Mouse (Mus musculus) thymus, postnatal 4 days (tissue): ENCODE results near the gene Cass4.
A peak's percentile ranks its signal among the peaks of the same experiment; 100 is the strongest.

Source experiments
- DNase-seq: peaks from one replicate; pipeline ENCODE4 v3.0.0; 2021

Gene Cass4

DNA sequence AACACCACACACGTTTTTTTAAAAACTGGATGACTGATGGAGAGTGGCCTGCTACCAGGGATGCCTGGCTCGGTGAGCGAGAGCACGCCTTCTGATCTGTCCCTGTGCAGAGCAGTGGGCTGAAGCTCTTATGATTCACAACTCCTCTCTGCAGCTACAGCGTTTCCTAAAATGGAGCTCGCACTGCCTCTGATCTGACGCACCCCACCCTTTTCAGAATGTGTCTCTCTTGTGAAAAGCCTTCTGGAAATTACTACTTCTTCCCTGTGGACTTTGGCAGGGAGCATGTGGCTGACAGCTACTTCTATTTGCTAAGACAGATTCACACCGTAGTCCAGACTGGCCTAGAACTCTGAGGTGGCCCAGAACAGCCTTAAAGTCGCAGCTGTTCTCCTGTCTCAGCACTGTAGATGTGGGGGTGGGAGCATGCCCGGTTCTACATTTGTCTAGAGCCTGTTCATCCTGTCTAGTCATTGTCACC is 1.5 kb upstream of the Cass4 start:
- peak; percentile 56 for DNase-seq

DNA sequence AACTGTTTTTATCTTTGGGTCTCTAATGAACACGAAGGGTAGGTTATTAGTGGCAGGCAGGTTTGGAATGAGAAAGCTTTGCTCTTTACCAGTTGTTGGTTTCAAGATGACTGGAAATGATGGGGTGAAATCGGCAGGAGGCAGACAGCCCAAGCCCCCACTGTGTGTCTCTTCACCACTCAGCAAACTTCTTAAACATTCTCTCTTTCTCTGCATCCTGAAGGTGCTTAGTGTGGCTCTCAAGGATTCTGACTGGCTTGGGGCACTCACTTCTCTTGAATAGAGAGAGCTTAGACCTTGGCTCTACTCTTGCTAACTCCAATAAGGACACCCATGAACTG is 428 bp downstream of the Cass4 start:
- no peak for DNase-seq

DNA sequence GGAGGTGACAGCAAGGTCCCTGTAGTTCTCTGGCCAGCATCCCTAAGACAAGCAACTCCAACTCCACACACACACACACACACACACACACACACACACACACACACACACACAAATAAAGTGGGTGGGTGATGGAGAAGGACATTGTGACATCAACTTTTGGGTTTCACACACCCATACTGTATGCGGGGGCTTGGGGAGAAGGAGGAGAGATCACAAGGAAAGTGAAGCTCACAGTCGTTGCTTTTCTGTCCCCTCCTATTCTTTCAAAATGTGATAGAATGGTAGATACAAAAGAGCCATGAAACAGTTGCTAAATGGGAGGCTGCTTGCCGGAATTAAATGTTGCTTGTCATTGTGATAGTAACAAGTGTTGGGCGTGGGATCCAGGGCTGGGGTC is 1.1 kb downstream of the Cass4 start:
- DNase-seq: no peak

- DNase-seq: no peak
Observed at GRCm38 (mm10) chr2:172395961-172396360, 2.4 kb downstream of the Cass4 start.

DNA sequence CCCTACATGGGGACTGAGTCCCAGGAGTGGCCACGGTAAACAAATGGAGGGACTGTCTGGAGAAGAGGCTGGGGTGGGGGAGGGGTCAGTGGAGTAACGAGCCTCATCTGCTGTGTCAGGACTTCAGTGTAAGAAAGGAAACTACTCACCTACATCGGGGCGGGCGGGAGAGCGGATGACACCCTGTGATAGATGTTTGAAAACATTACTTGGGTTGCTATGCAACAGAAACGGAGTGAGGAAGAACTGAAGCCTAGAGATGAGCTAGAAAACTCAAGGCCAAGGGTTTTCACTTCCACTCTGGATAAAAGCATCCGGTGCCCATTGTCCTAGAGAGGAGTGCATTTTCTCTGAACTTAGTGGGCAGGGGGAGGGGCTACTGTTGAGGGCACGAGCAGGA is 6.3 kb downstream of the Cass4 start:
- peak; percentile 57 for DNase-seq

GRCm38 (mm10) chr2:172401116-172401825 is 7.7 kb downstream of the Cass4 start:
- peak; percentile 55 for DNase-seq

GRCm38 (mm10) chr2:172404239-172404638 is 10.6 kb downstream of the Cass4 start:
- DNase-seq: no peak

DNA sequence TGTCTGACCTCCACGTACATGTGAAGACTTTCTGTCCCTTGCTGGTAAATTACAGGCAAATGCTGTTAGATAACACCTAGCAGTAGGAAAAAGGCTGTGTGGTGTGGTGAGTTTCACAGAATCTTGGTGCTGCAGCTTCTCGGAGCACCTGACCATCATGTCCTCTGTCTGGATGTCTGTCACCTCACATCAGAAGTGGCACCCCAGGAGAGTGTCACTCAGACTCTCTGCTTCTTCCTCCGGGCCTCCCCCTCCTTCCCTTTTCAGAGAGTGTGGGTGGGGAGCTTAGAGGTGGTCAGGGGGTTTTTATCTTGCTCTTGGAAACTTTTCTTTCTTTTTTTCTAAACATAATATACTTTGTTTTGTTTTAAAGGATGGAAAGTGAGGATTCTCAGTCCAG is 11.4 kb downstream of the Cass4 start:
- no peak for DNase-seq

- no peak for DNase-seq
Observed at GRCm38 (mm10) chr2:172406173-172406572, 12.6 kb downstream of the Cass4 start.

DNA sequence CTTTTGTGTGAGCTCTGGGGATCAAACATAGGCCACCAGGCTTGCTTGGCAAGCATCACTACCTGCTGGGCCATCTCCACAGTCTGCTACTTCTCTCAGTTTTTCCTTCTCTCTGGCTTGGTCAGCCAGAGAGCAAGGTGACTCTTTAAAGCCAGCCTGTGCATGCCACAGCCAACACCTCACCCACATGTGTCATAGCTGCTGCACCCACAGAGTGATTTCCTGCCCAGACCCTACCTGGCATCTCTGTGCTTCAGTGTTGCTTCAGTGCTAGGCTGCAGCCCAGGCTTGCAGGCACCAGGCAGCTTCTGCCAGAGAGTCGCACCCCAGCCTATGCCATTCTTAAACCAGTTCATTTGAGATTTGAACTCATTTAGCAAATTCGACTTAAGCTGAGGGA is 13.9 kb downstream of the Cass4 start:
- DNase-seq: no peak

- DNase-seq: no peak
Observed at GRCm38 (mm10) chr2:172410686-172411085, 17.1 kb downstream of the Cass4 start.

GRCm38 (mm10) chr2:172411091-172411490 is 17.5 kb downstream of the Cass4 start:
- DNase-seq: no peak

GRCm38 (mm10) chr2:172412454-172412853 is 18.9 kb downstream of the Cass4 start:
- no peak for DNase-seq

DNA sequence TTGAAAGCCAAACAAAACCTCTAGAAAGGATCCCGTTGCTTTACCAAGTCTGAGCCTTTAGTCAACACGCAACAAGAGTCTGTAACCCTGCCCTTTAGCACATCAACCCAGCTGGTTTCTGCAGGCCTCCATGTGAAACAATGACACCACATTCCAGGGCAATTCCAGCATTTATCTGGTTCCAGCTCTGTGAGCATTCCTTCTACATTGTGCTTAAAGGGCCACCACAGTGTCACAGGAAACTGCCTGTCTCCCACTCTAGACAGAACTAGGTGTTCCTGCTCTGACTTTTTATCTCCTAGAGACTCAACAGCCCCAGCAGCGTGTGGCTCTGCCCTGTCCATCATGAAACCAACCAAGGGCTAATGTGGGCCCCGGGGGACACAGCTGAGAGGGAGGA is 19.7 kb downstream of the Cass4 start:
- DNase-seq: no peak

GRCm38 (mm10) chr2:172413894-172414293 is 20.3 kb downstream of the Cass4 start:
- DNase-seq: no peak

DNA sequence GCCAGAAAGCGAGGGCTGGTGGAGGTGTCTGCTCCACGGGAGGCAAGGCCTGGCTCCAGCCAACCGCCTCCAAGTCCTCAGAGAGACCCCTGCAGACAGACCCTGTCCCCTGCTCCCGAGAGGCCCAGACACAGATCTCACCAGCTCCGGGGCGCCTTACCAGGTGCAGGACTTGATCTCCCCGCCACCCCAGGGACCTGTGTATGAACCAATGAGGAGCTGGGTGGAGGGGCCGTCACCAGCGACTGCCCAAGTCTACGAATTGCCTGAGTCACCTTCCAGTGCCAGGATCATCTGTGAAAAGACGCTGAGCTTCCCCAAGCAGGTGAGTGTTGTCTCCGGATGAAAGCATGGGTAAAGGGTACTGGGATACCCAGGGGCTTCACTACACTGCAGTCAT is 22.6 kb downstream of the Cass4 start:
- no peak for DNase-seq

GRCm38 (mm10) chr2:172416876-172417275 is 23.3 kb downstream of the Cass4 start:
- no peak for DNase-seq

DNA sequence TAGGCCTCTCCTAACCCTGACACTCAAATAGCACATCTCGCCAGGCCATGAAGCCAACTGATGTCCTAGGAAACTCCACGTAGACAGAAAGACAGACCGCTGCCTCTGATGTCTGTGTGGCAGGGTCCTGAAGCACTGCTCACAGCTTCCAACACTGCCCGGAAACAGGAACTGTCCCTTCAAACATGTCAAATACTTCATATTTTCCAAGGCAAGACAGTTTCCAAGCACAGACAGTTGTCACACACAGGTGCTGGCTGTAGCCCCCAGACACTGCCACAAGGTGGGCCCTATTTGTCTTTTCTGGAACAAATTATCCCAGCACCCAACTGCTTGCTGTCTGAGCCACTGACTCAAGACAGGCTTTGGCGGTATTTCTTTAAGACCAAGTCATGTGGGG is 24.6 kb downstream of the Cass4 start:
- no peak for DNase-seq

DNA sequence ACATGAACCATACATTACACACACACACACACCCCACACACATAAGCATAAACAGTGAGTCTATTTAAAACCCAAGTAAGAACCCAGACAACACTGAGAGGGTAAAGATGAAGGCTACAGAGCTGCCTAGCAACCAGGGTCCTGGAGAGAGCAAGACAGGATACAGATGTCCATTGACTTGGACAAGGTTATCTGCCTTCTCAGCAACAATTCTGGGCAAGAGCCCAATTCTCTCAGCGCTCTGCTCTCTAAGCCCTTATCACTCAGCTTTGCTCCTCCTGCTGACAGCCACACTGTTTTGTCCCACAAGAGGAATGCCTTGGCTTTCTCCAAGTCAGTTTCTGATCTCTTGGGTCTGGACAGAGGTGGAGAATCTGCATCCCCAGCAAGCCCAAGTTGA is 37.0 kb downstream of the Cass4 start:
- DNase-seq: no peak

GRCm38 (mm10) chr2:172433746-172434145 is 40.2 kb downstream of the Cass4 start:
- DNase-seq: peak; percentile 70

DNA sequence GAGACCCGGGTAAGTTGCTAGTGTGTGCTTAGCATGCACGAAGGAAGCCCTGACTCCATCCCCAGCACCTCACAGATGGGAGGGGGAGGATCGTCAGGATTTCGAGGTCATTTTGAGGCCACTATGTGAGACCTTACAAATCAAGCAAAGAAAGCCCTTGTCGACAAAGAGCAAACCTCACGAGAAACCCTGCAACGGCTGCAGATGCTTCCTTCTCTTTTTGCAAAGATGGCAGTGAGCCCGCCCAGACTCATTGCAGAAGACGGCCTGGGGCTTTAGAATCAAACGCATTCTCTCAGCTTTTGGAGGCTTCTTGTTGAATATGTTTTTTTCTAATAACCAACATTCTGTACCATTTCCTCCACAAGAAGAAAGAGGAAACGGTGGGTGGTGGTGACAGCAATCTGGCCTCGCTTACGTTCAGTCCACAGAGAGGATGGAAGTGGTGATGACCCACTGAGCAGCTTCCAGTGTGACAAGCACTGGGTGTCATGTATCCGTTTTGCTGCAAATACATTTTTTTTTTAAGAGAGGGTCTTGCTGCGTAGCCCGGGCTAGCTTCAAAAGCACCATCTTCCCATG is 43.9 kb downstream of the Cass4 start:
- DNase-seq: peak; percentile 38

DNA sequence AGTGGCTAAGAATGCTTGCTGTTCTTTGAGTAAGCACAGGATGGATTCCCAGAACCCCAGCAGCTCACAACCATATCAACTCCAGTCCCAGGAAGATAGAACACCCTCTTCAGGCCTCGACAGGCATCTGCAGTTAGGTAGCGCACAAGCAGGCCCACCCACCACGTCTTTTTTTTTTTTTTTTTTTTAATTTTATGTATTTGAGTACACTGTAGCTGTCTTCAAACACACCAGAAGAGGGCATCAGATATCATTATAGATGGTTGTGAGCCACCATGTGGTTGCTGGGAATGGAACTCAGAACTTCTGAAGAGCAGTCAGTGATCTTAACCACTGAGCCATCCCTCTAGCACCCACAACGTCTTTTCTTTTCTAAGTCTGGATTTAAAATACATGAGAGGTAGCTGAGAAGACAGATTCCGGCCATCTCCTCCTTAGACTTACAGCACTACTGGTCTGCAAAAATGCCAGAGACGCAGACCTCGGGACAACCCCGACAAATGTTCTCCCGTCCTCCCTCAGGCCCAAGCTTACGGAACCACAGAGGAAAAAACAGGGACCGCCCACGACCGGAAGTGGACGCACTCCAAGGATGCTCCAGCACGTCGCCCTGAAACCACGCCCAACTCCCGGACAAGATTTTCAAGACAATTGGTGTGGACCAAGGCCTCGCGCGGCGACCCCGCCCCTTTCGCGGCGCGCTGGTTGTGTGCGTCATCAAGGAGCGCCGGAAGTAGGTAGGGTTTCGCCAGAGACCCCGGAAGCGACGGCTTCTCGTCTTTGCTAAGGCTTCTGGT is 46.4 kb downstream of the Cass4 start, which contains the start of gene Rtf2:
Gene Rtf2 (plus strand): TSS at position 714 of the 797 bp plus-strand sequence.
- DNase-seq: peak; percentile 99

- no peak for DNase-seq
Observed at GRCm38 (mm10) chr2:172440640-172441005, 47.0 kb downstream of the Cass4 start.

GRCm38 (mm10) chr2:172441176-172441575 is 47.6 kb downstream of the Cass4 start:
- DNase-seq: no peak
